Mouse (Mus musculus): ENCODE measurements around the gene Tmem56.

Tmem56 gene

GRCm38 (mm10) chr3:121282998-121283397 lies at the start of gene Tmem56:
Gene Tmem56, minus strand, starts transcription at chr3:121283098.
- DNase-seq (ENCODE audit: low spot score): no peak

- DNase-seq (ENCODE audit: low spot score): no peak
Observed at GRCm38 (mm10) chr3:121330244-121330646, 47.3 kb upstream of the Tmem56 start.

GRCm38 (mm10) chr3:121329647-121330046 lies 46.7 kb upstream of the Tmem56 start:
- DNase-seq (ENCODE audit: low spot score): no peak

GRCm38 (mm10) chr3:121327406-121327805 lies 44.5 kb upstream of the Tmem56 start:
- no peak for DNase-seq (ENCODE audit: low spot score)

- no peak for DNase-seq (ENCODE audit: low spot score)
Observed at GRCm38 (mm10) chr3:121323371-121323770, 40.5 kb upstream of the Tmem56 start.

- DNase-seq (ENCODE audit: low spot score): no peak
Observed at GRCm38 (mm10) chr3:121320896-121321295, 38.0 kb upstream of the Tmem56 start.

- no peak for DNase-seq (ENCODE audit: low spot score)
Observed at GRCm38 (mm10) chr3:121319906-121320305, 37.0 kb upstream of the Tmem56 start.

GRCm38 (mm10) chr3:121315498-121315897 lies 32.6 kb upstream of the Tmem56 start:
- no peak for DNase-seq (ENCODE audit: low spot score)

- no peak for DNase-seq (ENCODE audit: low spot score)
Observed at GRCm38 (mm10) chr3:121314149-121314548, 31.3 kb upstream of the Tmem56 start.

GRCm38 (mm10) chr3:121312979-121313378 lies 30.1 kb upstream of the Tmem56 start:
- no peak for DNase-seq (ENCODE audit: low spot score)

- no peak for DNase-seq (ENCODE audit: low spot score)
Observed at GRCm38 (mm10) chr3:121312426-121312825, 29.5 kb upstream of the Tmem56 start.

- no peak for DNase-seq (ENCODE audit: low spot score)
Observed at GRCm38 (mm10) chr3:121309896-121310714, 27.2 kb upstream of the Tmem56 start.

GRCm38 (mm10) chr3:121309429-121309828 lies 26.5 kb upstream of the Tmem56 start:
- DNase-seq (ENCODE audit: low spot score): no peak

- DNase-seq (ENCODE audit: low spot score): no peak
Observed at GRCm38 (mm10) chr3:121308935-121309334, 26.0 kb upstream of the Tmem56 start.

GRCm38 (mm10) chr3:121307532-121308234 lies 24.8 kb upstream of the Tmem56 start:
- peak; percentile 79 for DNase-seq (ENCODE audit: low spot score)

- DNase-seq (ENCODE audit: low spot score): no peak
Observed at GRCm38 (mm10) chr3:121306641-121307040, 23.7 kb upstream of the Tmem56 start.

- no peak for DNase-seq (ENCODE audit: low spot score)
Observed at GRCm38 (mm10) chr3:121294200-121294599, 11.3 kb upstream of the Tmem56 start.

GRCm38 (mm10) chr3:121291560-121292258 lies 8.8 kb upstream of the Tmem56 start, which contains the start of gene Alg14:
Gene Alg14, plus strand, starts transcription at chr3:121291773.
- peak; percentile 98 for DNase-seq (ENCODE audit: low spot score)

- DNase-seq (ENCODE audit: low spot score): no peak
Observed at GRCm38 (mm10) chr3:121291225-121291559, 8.3 kb upstream of the Tmem56 start.

- DNase-seq (ENCODE audit: low spot score): no peak
Observed at GRCm38 (mm10) chr3:121290681-121291080, 7.8 kb upstream of the Tmem56 start.

- no peak for DNase-seq (ENCODE audit: low spot score)
Observed at GRCm38 (mm10) chr3:121287151-121287550, 4.3 kb upstream of the Tmem56 start.

- DNase-seq (ENCODE audit: low spot score): no peak
Observed at GRCm38 (mm10) chr3:121285219-121285618, 2.3 kb upstream of the Tmem56 start.

GRCm38 (mm10) chr3:121279679-121280078 lies 3.2 kb downstream of the Tmem56 start:
- no peak for DNase-seq (ENCODE audit: low spot score)

Data from layer of hippocampus, adult 11-12 months (tissue).